Mouse (Mus musculus): Measurements from ENCODE around the gene Fra10ac1. TPM values are rescaled to one million over a fixed set of nuclear protein-coding genes. Genes with fewer than 3 reads are reported as not detected.

Gene Fra10ac1
- polyA plus RNA-seq (2015; fragmentation: Nextera tagmentation; extraction: Ambion mirVana) = 41.3 and 43.9 TPM in 2 replicates

GRCm38 (mm10) chr19:38223905-38224684, at the start of gene Fra10ac1:
Fra10ac1 (minus strand) TSS chr19:38224156.
- Histone ChIP-seq H3K27me3 (replicated peaks) (no peaks in the 10 kb centered on the region), H3K36me3 (replicated peaks) (no peaks in the 10 kb centered on the region), H3K4me2 (peak within 1 kb of the TSS; percentile 68), H3K4me1 (peaks cover 16% of the 10 kb centered on the region), H3K27ac (peak within 1 kb of the TSS; percentile 96), H3K4me3 (peak within 1 kb of the TSS; percentile 60), H3K9ac (peak within 1 kb of the TSS; percentile 65), H3K9me3 (no peaks in the 10 kb centered on the region)
- peak; percentile 99 for ATAC-seq (replicated peaks)
- WGBS = under 1% methylated on average over 49 of the region's 49 CpGs

- Histone ChIP-seq H3K4me1 (no peaks in the 10 kb centered on the region), H3K36me3 (replicated peaks) (no peaks in the 10 kb centered on the region), H3K9ac (no peak overlapping the region), H3K4me2 (no peak overlapping the region), H3K27ac (no peak overlapping the region), H3K27me3 (replicated peaks) (no peaks in the 10 kb centered on the region), H3K4me3 (no peak overlapping the region), H3K9me3 (no peaks in the 10 kb centered on the region)
- 44% methylated on average over 6 of the region's 6 CpGs for WGBS
- ATAC-seq (replicated peaks) = no peak
These were observed 47.1 kb upstream of the Fra10ac1 start for GRCm38 (mm10) chr19:38271071-38271470.

GRCm38 (mm10) chr19:38267469-38267868, 43.5 kb upstream of the Fra10ac1 start:
- no peak overlapping the region for H3K4me2 ChIP-seq
- ATAC-seq (replicated peaks) = no peak
- 81% methylated on average over 5 of the region's 5 CpGs for WGBS
- no peaks in the 10 kb centered on the region for H3K27me3 ChIP-seq (replicated peaks)
- peaks cover 8% of the 10 kb centered on the region for H3K4me1 ChIP-seq
- no peak overlapping the region for H3K27ac ChIP-seq
- no peak overlapping the region for H3K4me3 ChIP-seq
- H3K9ac ChIP-seq = no peak overlapping the region
- H3K36me3 ChIP-seq (replicated peaks) = no peaks in the 10 kb centered on the region
- no peaks in the 10 kb centered on the region for H3K9me3 ChIP-seq

GRCm38 (mm10) chr19:38265767-38266166, 41.8 kb upstream of the Fra10ac1 start:
- Histone ChIP-seq H3K36me3 (replicated peaks) (no peaks in the 10 kb centered on the region), H3K4me2 (peak overlapping the region; percentile 56), H3K4me3 (peak overlapping the region; percentile 32), H3K27me3 (replicated peaks) (no peaks in the 10 kb centered on the region), H3K27ac (peak overlapping the region; percentile 81; the same call in 1 of the 2 replicates), H3K4me1 (peaks cover 8% of the 10 kb centered on the region), H3K9ac (peak overlapping the region; percentile 37), H3K9me3 (no peaks in the 10 kb centered on the region)
- 80% methylated on average over 5 of the region's 5 CpGs for WGBS
- no peak for ATAC-seq (replicated peaks)

GRCm38 (mm10) chr19:38264505-38265500, 40.8 kb upstream of the Fra10ac1 start, which contains the start of gene Lgi1:
Lgi1 (plus strand) TSS chr19:38264536.
- 5% methylated on average over 21 of the region's 21 CpGs for WGBS
- Histone ChIP-seq H3K9ac (peak within 1 kb of the TSS; percentile 37), H3K4me1 (peaks cover 8% of the 10 kb centered on the region), H3K4me2 (peak within 1 kb of the TSS; percentile 56), H3K27me3 (replicated peaks) (no peaks in the 10 kb centered on the region), H3K9me3 (no peaks in the 10 kb centered on the region), H3K27ac (peak within 1 kb of the TSS; percentile 81), H3K4me3 (peak within 1 kb of the TSS; percentile 32), H3K36me3 (replicated peaks) (no peaks in the 10 kb centered on the region)
- ATAC-seq (replicated peaks) = peak; percentile 88

GRCm38 (mm10) chr19:38263829-38264504, 40.0 kb upstream of the Fra10ac1 start:
- H3K4me1 ChIP-seq = peaks cover 11% of the 10 kb centered on the region
- no peaks in the 10 kb centered on the region for H3K36me3 ChIP-seq (replicated peaks)
- H3K4me2 ChIP-seq = peak overlapping the region; percentile 56
- no peaks in the 10 kb centered on the region for H3K9me3 ChIP-seq
- H3K4me3 ChIP-seq = peak overlapping the region; percentile 32
- ATAC-seq (replicated peaks) = peak; percentile 79
- 10% methylated on average over 14 of the region's 14 CpGs for WGBS
- no peaks in the 10 kb centered on the region for H3K27me3 ChIP-seq (replicated peaks)
- H3K27ac ChIP-seq = peak overlapping the region; percentile 81
- peak overlapping the region; percentile 37 for H3K9ac ChIP-seq

GRCm38 (mm10) chr19:38261351-38261750, 37.4 kb upstream of the Fra10ac1 start:
- H3K36me3 ChIP-seq (replicated peaks) = no peaks in the 10 kb centered on the region
- peaks cover 11% of the 10 kb centered on the region for H3K4me1 ChIP-seq
- 87% methylated on average over 5 of the region's 5 CpGs for WGBS
- no peak overlapping the region for H3K27ac ChIP-seq
- no peak overlapping the region for H3K9ac ChIP-seq
- no peak overlapping the region for H3K4me3 ChIP-seq
- no peaks in the 10 kb centered on the region for H3K9me3 ChIP-seq
- H3K4me2 ChIP-seq = no peak overlapping the region
- H3K27me3 ChIP-seq (replicated peaks) = no peaks in the 10 kb centered on the region
- no peak for ATAC-seq (replicated peaks)

GRCm38 (mm10) chr19:38260346-38260745, 36.4 kb upstream of the Fra10ac1 start:
- H3K4me3 ChIP-seq = no peak overlapping the region
- 62% methylated on average over 4 of the region's 4 CpGs for WGBS
- no peaks in the 10 kb centered on the region for H3K27me3 ChIP-seq (replicated peaks)
- H3K36me3 ChIP-seq (replicated peaks) = no peaks in the 10 kb centered on the region
- no peak for ATAC-seq (replicated peaks)
- H3K27ac ChIP-seq = no peak overlapping the region
- H3K9me3 ChIP-seq = no peaks in the 10 kb centered on the region
- H3K4me1 ChIP-seq = peaks cover 11% of the 10 kb centered on the region
- no peak overlapping the region for H3K4me2 ChIP-seq
- no peak overlapping the region for H3K9ac ChIP-seq

- Histone ChIP-seq H3K4me1 (peaks cover 11% of the 10 kb centered on the region), H3K4me2 (no peak overlapping the region), H3K4me3 (no peak overlapping the region), H3K36me3 (replicated peaks) (no peaks in the 10 kb centered on the region), H3K9me3 (no peaks in the 10 kb centered on the region), H3K27ac (peak overlapping the region; percentile 27; the same call in 1 of the 2 replicates), H3K27me3 (replicated peaks) (no peaks in the 10 kb centered on the region), H3K9ac (no peak overlapping the region)
- 82% methylated on average over 3 of the region's 3 CpGs for WGBS
- 0 out of 2 replicates have a peak, but pooled peaks have one; percentile 6 for ATAC-seq (replicated peaks)
These were observed 35.5 kb upstream of the Fra10ac1 start for GRCm38 (mm10) chr19:38259436-38259835.

GRCm38 (mm10) chr19:38258651-38259065, 34.7 kb upstream of the Fra10ac1 start:
- peak; percentile 72 for ATAC-seq (replicated peaks)
- Histone ChIP-seq H3K4me1 (peaks cover 7% of the 10 kb centered on the region), H3K27me3 (replicated peaks) (no peaks in the 10 kb centered on the region), H3K4me2 (no peak overlapping the region), H3K36me3 (replicated peaks) (no peaks in the 10 kb centered on the region), H3K9ac (no peak overlapping the region), H3K9me3 (no peaks in the 10 kb centered on the region), H3K27ac (no peak overlapping the region), H3K4me3 (no peak overlapping the region)
- WGBS = 83% methylated on average over 3 of the region's 3 CpGs

GRCm38 (mm10) chr19:38253796-38254195, 29.8 kb upstream of the Fra10ac1 start:
- Histone ChIP-seq H3K9me3 (no peaks in the 10 kb centered on the region), H3K4me2 (no peak overlapping the region), H3K4me3 (no peak overlapping the region), H3K36me3 (replicated peaks) (no peaks in the 10 kb centered on the region), H3K9ac (no peak overlapping the region), H3K27ac (no peak overlapping the region), H3K4me1 (no peaks in the 10 kb centered on the region), H3K27me3 (replicated peaks) (no peaks in the 10 kb centered on the region)
- no peak for ATAC-seq (replicated peaks)
- 73% methylated on average over 6 of the region's 6 CpGs for WGBS
